Mouse (Mus musculus) cerebellum, adult 2 months (tissue): ENCODE measurements around the gene Ctxn1. TPM values are rescaled to one million over a fixed set of nuclear protein-coding genes. Genes with fewer than 3 reads are reported as not detected.

ENCODE experiments used
- DNase-seq, 2 experiments: peaks; one replicate each; pipeline ENCODE4 v3.0.0; 2021
- H3K27ac ChIP-seq: fragments of 200-500 bp; 2 replicates; pipeline ENCODE4 v1.5.1; 2012; ENCODE audit warnings: low read length, control low read depth, inconsistent platforms; ENCODE audit not compliant: insufficient read depth
- H3K27me3 ChIP-seq: fragments of 200-500 bp; 2 replicates; pipeline ENCODE4 v1.6.1; 2012; ENCODE audit warnings: inconsistent platforms, mild to moderate bottlenecking, low read length, moderate library complexity; ENCODE audit not compliant: control insufficient read depth, insufficient read depth
- H3K4me1 ChIP-seq: fragments of 200-500 bp; 2 replicates; pipeline ENCODE4 v1.6.1; 2011; ENCODE audit warnings: low read length; ENCODE audit not compliant: control insufficient read depth, insufficient read depth
- H3K4me3 ChIP-seq: fragments of 200-500 bp; replicated peaks from 2 replicates; pipeline ENCODE3; 2011; ENCODE audit warnings: mild to moderate bottlenecking, low read depth, low read length, control low read depth; ENCODE audit not compliant: insufficient read depth
- CTCF ChIP-seq: fragments of 200-500 bp; IDR thresholded peaks from 2 replicates; pipeline ENCODE4 v1.5.1; 2011; ENCODE audit warnings: low read depth, mild to moderate bottlenecking, control low read depth, low read length, moderate library complexity, borderline replicate concordance; ENCODE audit not compliant: insufficient read depth
- POLR2A ChIP-seq: fragments of 200-500 bp; IDR thresholded peaks from 2 replicates; pipeline ENCODE4 v1.6.1; 2011; ENCODE audit warnings: low read length, control low read depth, borderline replicate concordance; ENCODE audit not compliant: insufficient read depth
- WGBS: fragments of 180-500 bp; shearing (Covaris S2); methylation state at CpG from one replicate; pipeline ENCODE4 v1.1.7; 2018; 5-methylcytosine and 5-hydroxymethylcytosine counted together
- polyA plus RNA-seq: library from polyadenylated mRNA; depleted of rRNA; stranded (reverse); fragments of >200 nt; gene quantifications from 2 replicates; pipeline ENCODE4 v1.2.3, GENCODE M21; 2012

Ctxn1 gene
- polyA plus RNA-seq, 1 experiment, result 24.1 TPM

DNA sequence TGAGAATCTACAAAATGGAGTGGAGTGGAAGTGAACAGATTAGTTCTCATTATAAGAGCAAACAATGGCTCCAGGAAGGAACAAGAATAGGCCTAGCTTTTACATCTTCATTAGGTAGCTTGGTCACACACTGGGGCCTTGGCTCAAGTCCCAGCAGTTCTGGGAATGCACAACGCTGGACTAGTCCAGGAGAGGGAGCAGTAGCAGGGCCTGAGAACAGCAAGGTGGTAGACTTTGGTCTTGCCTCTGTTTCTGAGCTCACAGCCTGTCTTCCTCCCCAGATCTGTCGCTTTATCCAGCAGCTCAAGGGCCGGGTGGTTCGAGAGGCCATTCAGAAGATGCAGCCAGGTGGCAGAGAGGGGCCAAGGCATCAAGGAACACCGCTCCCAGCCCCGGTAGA is 5.1 kb downstream of the Ctxn1 start:
- Histone ChIP-seq H3K4me3 (no peak overlapping the region), H3K27ac (no peak overlapping the region), H3K27me3 (no peaks in the 10 kb centered on the region), H3K4me1 (peaks cover 16% of the 10 kb centered on the region)
- TF ChIP-seq CTCF (peak; percentile 62), POLR2A (no peak)
- 21% methylated on average over 6 of the region's 6 CpGs for WGBS
- DNase-seq, result peak; percentile 76 to 82

DNA sequence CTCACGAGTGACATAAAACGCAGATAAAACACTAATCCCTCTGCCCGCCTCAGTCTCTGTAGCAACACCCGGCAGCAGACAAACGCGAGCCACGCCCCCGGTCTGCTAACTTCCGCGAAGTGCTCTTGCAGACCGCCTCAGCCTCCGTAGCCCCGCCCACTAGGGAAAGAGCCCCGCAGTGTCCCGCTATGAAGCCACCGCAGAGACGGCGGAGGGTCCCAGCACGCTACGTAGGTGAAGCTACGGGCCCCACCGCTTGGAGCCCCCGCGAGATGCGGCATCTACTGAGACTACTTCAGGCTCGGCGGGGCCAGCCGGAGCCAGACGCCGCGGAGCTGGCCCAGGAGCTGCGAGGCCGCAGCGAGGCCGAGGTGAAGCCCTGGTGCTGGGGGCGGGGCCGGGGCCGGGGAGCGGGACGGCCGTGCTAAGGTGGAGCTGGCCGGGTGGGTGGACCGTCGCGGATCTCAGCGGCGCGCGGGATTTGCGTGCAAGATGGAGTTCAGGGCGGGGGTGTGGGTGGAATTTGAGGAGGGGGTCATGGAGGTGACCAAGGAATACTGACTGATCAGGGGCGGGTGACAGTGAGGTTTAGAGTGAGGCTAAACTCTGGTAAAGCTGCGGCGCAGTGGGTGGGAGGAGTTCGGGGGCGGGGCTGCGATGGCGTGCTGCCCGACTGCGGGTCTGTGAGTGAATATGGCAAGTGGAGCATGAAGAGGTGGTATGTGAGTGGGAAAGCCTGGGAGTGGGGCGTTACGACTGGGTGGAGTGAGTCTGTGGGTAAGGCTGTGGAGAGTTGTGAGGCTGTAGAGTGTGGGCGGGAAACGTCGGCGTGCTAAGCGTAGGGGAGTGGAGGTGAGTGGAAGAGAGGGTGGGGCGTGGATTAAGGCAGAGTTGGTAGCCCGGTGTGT is 5.9 kb downstream of the Ctxn1 start, which contains the start of gene Snapc2:
Gene Snapc2, plus strand, starts transcription at position 147 of the 908 bp plus-strand sequence.
- Histone ChIP-seq H3K4me1 (peaks cover 11% of the 10 kb centered on the region), H3K27me3 (no peaks in the 10 kb centered on the region), H3K4me3 (peak within 1 kb of the TSS; percentile 88), H3K27ac (peak within 1 kb of the TSS; percentile 47; the same call in 1 of the 2 replicates)
- peak; percentile 53; the same call in 1 of the 2 replicates for TF ChIP-seq POLR2A
- TF ChIP-seq CTCF, result no peak
- peak; percentile 91 to 94 for DNase-seq
- under 1% methylated on average over 69 of the region's 69 CpGs for WGBS

DNA sequence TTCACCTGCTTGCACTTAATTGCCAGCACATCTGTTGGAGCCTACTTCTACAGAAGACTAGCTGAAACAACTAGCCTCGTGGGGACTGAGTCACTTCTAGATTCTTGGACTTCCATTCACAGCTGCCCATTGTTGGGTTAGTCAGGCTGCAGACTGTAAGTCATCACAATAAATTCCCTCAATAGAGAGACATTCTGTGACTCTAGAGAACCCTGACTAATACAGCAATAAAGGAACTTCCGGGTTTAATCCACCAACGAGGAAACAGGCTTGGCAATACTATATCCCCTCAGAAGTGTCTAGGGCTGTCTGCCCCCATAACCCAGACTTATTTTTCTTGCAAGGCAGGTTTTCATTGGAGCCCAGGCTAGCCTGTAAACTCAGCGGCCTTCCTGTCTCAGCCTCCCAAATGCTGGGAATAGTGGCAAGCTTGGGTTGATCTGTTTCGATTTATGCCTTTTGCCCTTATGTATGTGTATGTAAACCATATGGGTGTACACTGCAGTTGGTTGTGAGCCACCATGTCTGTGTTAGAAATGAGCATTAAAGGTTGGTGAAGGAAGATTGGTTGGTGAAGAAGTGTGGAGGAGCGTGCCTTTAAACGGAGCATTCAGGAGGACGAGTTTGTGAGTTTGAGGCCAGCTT is 6.8 kb downstream of the Ctxn1 start:
- TF ChIP-seq CTCF (no peak), POLR2A (no peak)
- Histone ChIP-seq H3K4me3 (peak overlapping the region; percentile 88), H3K27ac (peak overlapping the region; percentile 47; the same call in 1 of the 2 replicates), H3K27me3 (no peaks in the 10 kb centered on the region), H3K4me1 (peaks cover 11% of the 10 kb centered on the region)
- DNase-seq, result no peak
- 42% methylated on average over 8 of the region's 8 CpGs for WGBS

DNA sequence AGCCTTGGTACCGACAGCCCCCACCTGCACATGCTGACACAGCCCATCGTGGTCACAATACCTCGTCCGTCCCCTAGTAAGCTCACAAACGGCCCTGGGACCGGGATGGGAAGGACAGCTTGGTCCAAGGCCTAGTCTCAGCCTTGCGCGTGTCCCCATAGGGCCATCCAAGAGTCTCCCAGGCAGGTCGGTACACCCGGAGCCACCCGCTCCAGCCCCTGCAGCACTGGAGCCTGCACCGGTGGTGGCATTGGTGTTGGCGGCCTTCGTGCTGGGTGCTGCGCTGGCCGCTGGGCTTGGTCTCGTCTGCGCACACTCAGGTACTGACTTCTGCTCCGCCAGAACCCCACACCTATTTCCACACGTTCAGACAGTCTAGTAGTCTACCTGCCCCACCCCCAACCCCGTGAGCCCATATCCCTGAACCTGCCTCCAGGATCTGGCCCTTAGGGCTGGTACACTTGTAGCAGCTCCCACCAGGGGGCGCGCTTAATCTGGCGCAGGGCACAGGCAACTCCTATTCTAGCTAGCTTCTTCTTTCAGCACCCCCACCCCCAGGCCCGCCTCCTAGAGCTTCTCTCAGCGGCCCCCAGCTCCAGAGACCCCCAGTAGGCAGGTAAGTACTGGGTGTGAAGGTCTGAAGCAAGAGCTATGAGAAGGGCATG is 8.6 kb downstream of the Ctxn1 start:
- peak; percentile 75 to 79 for DNase-seq
- Histone ChIP-seq H3K4me1 (peaks cover 11% of the 10 kb centered on the region), H3K27me3 (no peaks in the 10 kb centered on the region), H3K4me3 (no peak overlapping the region), H3K27ac (no peak overlapping the region)
- WGBS, result 37% methylated on average over 26 of the region's 26 CpGs
- TF ChIP-seq POLR2A, result no peak
- TF ChIP-seq CTCF, result peak; percentile 80

DNA sequence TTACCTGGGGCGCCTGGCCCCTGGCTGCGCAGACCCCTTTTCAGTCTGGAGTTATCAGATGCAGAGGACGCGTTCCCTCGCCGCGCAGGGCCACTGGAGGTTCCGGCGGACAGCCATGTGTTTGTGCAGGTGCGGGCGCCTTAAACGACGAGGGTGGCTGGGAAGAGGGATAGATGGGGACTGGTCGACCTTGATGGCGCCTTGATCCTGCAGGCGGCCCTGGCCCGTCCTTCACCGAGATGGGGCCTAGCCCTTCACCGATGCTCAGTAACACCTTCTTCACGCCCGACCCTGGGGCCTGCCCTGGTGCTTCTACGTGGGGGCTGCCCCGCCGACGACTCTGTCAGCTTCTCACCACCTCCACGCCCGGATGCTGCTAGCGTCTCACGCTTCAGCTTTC is 9.9 kb downstream of the Ctxn1 start:
- TF ChIP-seq CTCF (no peak), POLR2A (no peak)
- Histone ChIP-seq H3K27me3 (no peaks in the 10 kb centered on the region), H3K4me3 (no peak overlapping the region), H3K27ac (no peak overlapping the region), H3K4me1 (peaks cover 10% of the 10 kb centered on the region)
- 38% methylated on average over 29 of the region's 29 CpGs for WGBS
- no peak for DNase-seq

DNA sequence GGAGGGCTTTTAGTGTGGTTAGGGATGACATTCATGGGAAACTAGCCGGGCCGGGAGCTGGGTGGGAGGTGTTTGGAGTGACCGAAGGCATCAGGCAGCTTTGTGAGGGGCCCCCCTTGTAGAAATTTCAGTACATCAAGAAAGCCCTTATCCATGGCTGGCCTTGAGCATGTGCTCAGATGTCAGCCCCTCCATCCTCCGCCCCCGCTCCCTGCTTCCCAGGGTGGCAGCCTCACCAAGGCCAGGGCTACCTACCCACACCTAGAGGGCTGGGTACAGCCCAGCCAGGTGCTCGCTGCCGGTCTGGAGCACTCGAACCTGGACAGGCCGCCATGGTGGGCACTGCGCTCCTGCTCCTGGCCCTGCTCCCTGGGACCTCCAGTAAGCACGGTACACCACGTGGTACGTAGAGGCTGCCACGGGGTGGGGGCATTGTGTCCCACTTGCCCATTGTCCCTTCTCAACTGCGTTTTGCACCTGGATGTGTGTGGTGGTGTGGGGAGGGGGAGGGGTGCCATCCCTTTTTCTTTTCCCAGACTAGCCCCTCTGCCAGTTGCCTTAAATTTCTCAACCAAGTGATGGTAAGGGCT is 11.0 kb downstream of the Ctxn1 start, which contains the start of gene Tgfbr3l:
Gene Tgfbr3l, plus strand, starts transcription at position 264 of the 590 bp plus-strand sequence.
- Histone ChIP-seq H3K27me3 (no peaks in the 10 kb centered on the region), H3K27ac (no peak within 1 kb of the TSS), H3K4me3 (no peak within 1 kb of the TSS), H3K4me1 (peaks cover 7% of the 10 kb centered on the region; the same call in 1 of the 2 replicates)
- no peak for TF ChIP-seq CTCF
- no peak for TF ChIP-seq POLR2A
- DNase-seq, result no peak
- 75% methylated on average over 15 of the region's 15 CpGs for WGBS

DNA sequence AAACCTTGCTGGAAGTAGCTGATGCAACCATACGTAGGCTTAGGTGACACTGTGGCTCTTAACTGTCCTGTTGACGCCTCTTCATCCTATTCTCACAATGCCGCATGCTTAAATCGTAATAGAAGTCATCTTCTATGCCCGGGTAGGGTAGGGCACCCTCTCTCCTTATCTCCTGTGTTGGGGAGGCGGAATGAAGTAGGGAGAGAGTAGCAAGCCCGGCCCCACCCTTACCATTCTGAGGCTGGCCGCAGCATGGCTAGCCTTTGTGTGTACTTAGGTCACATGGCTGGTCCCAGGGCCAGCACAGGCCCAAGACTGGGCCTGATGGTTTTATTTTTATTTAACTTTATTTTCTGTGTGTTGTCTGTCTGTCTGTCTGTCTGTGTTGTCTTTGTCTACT is 11.8 kb downstream of the Ctxn1 start:
- 85% methylated on average over 8 of the region's 8 CpGs for WGBS

More for the DNA sequence above, 11.8 kb downstream of the Ctxn1 start:
- Histone ChIP-seq H3K4me1 (peaks cover 4% of the 10 kb centered on the region; the same call in 1 of the 2 replicates), H3K27ac (no peak overlapping the region), H3K4me3 (no peak overlapping the region), H3K27me3 (no peaks in the 10 kb centered on the region)
- DNase-seq, result no peak
- TF ChIP-seq POLR2A, result no peak
- TF ChIP-seq CTCF, result no peak
